Mouse (Mus musculus): ENCODE measurements around the gene 4933416C03Rik.

The 4933416C03Rik gene

DNA sequence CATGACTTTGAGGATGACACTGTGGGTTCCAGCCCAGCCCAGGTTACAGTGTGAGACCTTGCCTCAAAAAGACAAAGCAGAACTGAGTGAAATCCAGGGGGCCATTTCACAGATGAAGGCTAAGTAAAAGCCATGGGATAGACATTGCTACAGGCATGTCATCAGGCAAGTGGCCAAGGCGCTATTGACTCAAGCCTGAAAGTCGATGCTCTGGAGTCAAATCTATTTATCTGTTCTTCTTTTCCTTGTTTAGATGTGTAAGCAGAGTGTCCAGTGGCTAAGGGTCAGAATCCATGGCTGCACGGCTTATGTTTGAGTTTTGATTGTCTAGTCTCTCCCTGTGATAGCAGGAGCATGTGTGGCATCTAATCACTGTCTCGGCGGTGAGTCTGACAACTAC, 35.1 kb downstream of the 4933416C03Rik start:
- CTCF ChIA-PET: no interaction called here

- CTCF ChIA-PET: no interaction called here
These were observed 37.8 kb downstream of the 4933416C03Rik start for GRCm38 (mm10) chr10:116075954-116076353.
